Mouse (Mus musculus) gastrocnemius, adult 8-10 months (tissue): Measurements from ENCODE around the gene Kl. TPM values are rescaled to one million over a fixed set of nuclear protein-coding genes. Genes with fewer than 3 reads are reported as not detected.

Source experiments
- DNase-seq, 2 experiments: peaks; one replicate each; pipeline ENCODE4 v3.0.0; 2022; ENCODE audit warnings: low spot score in 2 of 2
- total RNA-seq, 4 experiments: library from RNA; stranded (reverse); gene quantifications; 2 replicates each; pipeline ENCODE4 v1.2.4; 2022

Gene Kl
- total RNA-seq, 4 experiments from 2014 or later = 0.17 to 0.46 (median 0.33) TPM

DNA sequence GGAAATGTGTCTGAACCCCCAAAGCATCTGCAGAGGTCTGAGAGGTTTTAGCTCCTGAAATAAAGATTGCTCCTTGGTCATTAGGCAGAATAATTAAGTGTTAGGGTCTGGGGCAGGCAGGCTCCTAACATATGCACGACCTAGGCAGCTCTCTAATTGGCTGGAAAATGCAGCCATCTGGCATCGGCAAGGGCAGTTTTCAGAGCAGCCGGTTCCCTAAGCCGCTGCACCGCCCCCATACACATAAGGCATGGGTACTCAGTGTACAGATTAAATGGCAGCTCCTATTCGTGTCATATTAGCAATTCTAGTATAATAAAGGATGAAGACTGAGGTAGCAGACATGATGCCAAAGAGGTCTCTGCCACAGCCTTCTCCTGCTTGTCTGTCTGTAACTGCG is 74.8 kb downstream of the Kl start:
- DNase-seq = no peak

GRCm38 (mm10) chr5:151028906-151029305 is 76.5 kb downstream of the Kl start:
- no peak for DNase-seq

GRCm38 (mm10) chr5:151034715-151035512 is 82.5 kb downstream of the Kl start:
- DNase-seq = no peak

DNA sequence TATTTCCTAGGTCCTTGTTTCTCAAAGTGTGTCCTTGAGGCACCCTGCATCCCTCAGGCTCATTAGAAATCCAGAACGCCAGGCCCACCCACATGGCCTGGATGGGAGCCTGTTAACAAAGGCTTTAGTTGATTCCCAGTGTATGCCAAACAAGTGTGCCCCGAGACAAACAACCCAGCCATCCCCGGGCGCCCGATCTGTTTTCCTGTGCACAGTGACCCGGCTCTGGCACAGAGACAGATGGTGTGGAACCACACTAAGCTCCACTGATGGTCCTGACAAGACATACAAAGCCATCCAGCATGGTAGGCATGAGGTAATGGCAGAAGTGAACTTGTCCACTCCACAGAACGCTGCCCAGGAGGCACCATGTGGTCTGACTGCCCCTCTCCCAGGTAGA is 85.5 kb downstream of the Kl start:
- no peak for DNase-seq

DNA sequence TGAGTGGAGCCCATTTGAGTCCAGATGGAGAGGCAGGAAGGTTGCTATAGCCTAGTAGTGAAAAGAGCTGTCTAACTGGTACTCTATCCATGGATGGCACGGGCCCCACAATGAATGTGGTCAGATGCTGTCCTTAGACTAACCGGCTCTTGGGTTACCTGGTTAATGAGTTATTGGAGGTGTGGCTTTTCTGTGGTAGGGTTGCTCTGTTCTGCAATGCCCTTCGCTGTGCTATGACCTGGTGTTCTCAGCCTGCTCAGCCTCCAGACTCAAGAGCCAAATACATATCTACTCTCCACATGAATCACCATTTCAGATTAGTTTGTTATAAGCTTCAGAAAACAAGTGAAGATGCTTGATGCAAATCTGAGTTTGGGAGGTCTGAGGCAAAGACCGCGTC is 90.5 kb downstream of the Kl start:
- no peak for DNase-seq
